Mouse (Mus musculus) gastrocnemius, postnatal 14 days (tissue): ENCODE data around the gene Oaz1. TPM values are rescaled to one million over a fixed set of nuclear protein-coding genes. Genes with fewer than 3 reads are reported as not detected.
"Not testable (repeated sequence)": the region's sequence is repeated elsewhere in the genome, so short reads cannot be mapped to it uniquely, and the experiment has no call there.

Source experiments
- DNase-seq: peaks from one replicate; pipeline ENCODE4 v3.0.0; 2021; ENCODE audit warnings: mixed read lengths
- intact Hi-C: fragments of 180-260 bp; cut with DNase I; formaldehyde crosslinking; loops from one replicate; pipeline ENCODE4 v1.15.1; 2025; ENCODE audit warnings: low total_unique reads
- total RNA-seq, 2 experiments: library from RNA; stranded (reverse); gene quantifications; 2 replicates each; pipeline ENCODE4 v1.2.3; 2021

The Oaz1 gene
- total RNA-seq, 2 experiments from 2014 or later = 787 to 812 TPM

DNA sequence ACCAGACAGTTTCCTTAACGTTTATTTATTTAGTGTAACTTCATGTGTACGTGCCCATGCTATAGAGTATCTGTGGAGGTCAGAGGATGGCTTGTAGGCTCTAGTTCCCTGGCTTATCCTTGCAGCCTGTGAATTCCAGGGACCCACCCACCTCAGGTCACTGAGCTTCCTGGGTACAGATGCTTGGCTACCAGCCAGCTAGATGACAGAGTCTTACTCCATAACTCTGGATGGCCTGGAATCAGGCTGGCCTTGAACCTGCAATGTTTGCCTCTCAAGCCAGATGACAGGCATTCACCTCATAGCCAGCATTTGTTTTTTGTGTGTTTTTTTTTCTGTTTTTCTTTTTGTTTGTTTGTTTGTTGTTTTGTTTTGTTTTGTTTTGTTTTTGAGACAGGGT lies 9.3 kb upstream of the Oaz1 start:
- intact Hi-C loops = no loop called here
- DNase-seq = no peak

DNA sequence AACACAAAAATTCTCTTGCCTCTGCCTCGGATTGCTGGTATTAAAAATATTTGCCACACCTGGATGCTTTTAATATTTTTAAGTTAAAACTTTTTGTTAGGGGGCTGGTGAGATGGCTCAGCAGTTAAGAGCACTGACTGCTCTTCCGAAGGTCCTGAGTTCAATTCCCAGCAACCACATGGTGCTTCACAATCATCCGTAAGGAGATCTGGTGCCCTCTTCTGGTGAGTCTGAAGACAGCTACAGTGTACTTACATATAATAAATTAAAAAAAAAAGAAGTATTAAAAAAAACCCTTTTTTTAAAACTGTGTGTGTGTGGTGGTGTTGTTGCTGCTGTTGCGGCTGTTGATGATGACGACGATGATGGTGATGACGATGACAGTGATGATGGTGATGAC lies 8.5 kb upstream of the Oaz1 start:
- intact Hi-C loops, DNase-seq: not testable (repeated sequence)

DNA sequence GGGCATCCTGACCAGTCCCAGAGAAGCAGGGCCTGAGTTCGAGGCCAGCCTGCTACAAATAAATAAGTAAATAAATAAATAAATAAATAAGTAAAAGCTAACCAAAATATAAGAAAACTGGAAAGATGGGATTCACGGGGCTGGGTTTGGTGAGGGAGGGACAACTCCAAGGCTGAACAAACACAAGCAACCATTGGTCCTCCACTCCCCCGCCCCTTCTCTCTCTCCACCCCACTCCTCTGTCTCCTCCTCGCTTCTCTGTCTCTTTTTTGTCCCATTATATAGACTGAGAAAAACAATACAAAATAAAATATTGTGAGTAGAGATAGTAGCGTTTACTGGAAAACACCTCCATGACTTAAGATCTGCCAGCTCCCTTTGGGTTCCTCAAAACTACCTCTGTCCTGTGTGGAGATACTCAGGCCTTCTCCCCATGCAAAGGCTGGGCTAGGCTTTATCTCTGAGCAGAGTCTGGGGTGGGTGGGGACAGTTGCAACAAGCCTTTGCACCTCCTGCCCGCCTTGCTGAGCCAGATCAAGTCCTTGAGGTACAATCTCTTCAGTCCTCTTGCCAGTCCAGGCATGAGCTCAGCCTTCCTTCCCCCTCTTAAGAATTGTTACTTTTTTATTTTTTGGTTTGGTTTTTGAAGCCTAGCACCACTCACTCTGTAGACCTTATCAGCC lies 7.7 kb upstream of the Oaz1 start:
- intact Hi-C loops = no loop called here
- no peak for DNase-seq

DNA sequence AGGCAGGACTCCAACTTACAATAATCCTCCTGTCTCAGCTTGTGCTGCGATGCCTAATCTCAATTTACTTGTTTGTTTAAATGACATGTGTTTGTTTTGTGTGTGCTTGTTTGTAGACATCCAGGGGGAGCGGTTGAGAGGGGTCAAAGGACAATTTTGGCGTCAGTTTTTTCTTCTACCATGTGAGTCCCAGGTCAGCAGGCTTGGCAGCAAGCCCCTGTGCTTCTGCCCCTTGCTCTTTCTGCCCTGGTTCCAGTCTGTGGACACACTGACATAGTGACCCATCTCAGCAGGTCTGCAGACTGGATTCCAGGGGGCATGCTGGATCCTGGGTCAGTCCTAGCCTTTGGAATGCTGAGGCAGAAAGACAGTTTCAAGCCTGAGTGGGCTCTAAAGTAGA lies 7.0 kb upstream of the Oaz1 start:
- intact Hi-C loops = no loop called here
- no peak for DNase-seq

DNA sequence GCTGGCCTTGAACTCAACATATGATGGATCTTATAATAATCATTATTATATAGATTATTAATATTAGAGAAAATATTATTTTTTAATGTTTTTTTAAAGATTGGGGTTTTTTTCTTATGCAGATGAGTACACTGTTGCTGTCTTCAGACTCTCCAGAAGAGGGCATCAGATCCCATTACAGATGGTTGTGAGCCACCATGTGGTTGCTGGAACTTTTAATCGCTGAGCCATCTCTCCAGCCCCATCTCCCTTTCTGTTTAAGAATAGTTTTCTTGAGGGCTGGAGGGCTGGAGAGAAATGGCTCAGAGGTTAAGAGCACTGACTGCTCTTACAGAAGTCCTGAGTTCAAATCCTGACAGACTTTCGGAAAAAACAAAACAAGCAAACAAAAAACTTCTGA lies 4.5 kb upstream of the Oaz1 start:
- DNase-seq = no peak
- intact Hi-C loops = loop anchor here (2.0 kb wide), 1 partner anchor 55 kb away; no protein-coding TSS in a partner anchor

DNA sequence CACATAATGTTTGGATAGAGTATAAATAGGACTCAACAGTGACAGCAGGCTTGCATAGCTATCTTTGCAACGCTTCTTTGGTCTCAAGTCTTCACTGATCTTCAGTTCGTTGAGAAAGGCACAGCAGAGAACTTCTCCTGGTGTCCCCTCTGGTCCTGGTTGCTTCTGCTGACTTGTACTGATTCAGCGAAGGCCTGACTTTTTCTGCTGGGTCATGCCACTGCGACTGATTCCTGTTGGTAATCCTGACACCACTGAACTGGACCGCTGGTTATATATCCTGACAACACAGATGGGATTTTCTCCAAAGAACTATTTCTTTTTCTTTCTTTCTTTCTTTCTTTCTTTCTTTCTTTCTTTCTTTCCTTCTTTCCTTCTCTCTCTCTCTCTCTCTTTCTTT lies 3.9 kb upstream of the Oaz1 start:
- intact Hi-C loops = loop anchor here (2.0 kb wide), 1 partner anchor 54 kb away; no protein-coding TSS in a partner anchor
- DNase-seq = no peak

DNA sequence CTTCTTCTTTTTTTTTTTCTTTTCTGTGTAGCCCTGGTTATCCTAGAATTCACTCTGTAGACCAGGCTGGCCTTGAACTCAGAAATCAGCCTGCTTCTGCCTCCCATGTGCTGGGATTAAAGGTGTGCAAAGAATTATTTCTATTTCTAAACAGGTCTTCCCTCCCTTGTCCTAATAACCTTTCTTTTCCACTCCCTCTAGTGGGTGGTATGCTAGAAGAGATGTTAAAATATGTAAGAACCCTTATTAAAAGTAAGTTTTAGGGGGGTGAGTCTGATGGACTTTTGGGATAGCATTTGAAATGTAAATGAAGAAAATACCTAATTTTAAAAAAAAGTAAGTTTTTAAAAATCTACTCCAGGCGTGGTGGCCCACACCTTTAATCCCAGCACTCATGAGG lies 3.1 kb upstream of the Oaz1 start:
- intact Hi-C loops = loop anchor here (2.0 kb wide), 1 partner anchor 53 kb away; no protein-coding TSS in a partner anchor

DNA sequence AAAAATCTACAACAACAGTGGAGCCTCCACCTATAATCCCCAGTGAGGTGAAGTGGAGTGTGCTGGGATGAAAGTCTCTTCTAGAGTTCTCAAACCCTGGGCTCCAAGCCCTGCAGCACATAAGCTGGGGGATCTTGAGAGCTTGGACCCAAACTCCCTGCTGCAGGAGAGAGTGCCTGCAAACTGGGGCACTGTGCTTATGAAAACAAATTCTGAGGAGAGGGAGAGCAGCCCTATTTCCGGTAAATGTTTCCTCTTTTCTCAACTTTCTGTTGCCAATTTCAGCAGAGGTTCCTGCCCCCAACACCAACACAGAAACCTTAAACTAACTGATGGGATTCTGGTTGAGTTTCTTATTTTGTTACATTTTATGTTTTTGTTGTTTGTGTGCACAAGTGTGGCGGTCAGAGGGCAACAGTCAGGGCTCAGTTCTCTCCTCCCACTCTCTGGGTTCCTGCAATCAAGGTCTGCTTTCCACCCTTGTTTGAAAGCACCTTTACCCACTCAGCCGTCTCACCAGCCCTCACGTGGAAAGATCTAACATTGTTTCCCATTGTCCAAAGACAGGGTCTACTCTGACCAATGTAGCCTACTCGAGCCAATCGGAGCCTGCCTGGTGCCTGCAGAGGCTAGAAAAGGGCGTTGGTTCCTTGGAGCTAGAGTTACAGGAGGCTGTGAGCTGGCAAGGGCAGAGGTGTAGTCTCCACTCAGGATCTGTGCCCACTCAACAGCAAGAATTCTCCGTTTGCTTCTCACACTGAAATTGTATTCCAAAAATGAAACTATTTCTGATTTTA lies 2.4 kb upstream of the Oaz1 start:
- no peak for DNase-seq
- intact Hi-C loops = loop anchor here (2.0 kb wide), 1 partner anchor 53 kb away; no protein-coding TSS in a partner anchor

More for the DNA sequence above, 3.1 kb upstream of the Oaz1 start:
- DNase-seq = no peak

DNA sequence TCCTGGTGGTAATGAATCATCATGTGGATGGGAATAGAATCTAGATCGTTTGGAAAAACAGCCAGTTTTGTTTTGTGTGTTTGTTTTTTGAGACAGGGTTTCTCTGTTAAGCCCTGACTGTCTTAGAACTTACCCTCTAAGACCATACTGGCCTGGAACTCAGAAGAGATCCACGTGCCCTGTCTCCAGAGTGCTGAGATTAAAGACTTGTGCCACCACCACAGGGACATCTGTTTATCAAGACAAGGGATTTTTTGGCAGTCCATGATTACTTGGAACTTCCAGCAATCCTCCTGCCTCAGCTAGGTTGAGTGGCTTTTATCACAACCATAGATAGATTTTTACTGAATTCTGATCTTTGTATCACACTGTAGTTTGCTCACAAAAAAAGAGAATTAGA lies 1.6 kb upstream of the Oaz1 start:
- intact Hi-C loops = loop anchor here (5.0 kb wide), 1 partner anchor 37 kb away; no protein-coding TSS in a partner anchor

DNA sequence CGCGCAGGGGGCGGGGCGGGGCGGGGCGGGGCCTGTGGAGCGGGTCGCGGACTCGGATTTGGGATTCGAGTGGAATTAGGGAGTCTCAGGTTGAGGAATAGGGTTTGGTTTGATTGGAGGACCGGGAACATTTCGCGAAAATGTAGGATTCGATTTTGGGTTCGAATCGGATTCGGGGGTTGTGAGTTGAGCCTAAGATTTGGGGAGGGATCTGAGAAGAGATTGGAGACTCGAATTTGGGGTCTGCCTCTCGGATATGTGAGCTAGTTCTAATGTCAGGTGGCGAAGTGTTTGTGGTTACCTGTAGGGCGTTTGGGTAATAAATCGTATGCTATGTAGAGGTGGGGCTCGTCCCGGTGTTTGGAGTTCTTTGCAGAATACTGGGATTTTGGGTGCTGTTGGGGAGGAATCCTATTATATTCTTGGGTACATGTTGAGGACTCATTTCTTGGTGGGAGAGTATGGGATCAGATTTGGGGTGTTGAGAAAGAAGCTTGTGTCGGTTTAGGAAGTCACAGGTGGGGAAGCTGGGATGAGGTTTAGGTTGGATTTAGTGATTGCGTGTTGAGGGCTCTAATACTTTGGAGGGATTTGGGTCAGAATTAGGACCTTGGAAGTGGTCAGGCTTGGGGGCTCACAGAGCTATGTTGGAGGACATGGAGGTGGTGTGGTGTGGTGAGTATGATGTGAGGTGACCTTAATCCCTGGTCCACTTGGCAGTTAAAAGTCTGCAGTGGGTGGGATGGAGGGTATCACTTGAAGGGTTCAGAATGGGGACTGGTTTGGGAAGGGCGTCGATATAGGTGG lies 810 bp downstream of the Oaz1 start:
- intact Hi-C loops = loop anchor here (5.0 kb wide), 1 partner anchor 35 kb away; no protein-coding TSS in a partner anchor
- DNase-seq = no peak

More for the DNA sequence above, 1.6 kb upstream of the Oaz1 start:
- DNase-seq = no peak

DNA sequence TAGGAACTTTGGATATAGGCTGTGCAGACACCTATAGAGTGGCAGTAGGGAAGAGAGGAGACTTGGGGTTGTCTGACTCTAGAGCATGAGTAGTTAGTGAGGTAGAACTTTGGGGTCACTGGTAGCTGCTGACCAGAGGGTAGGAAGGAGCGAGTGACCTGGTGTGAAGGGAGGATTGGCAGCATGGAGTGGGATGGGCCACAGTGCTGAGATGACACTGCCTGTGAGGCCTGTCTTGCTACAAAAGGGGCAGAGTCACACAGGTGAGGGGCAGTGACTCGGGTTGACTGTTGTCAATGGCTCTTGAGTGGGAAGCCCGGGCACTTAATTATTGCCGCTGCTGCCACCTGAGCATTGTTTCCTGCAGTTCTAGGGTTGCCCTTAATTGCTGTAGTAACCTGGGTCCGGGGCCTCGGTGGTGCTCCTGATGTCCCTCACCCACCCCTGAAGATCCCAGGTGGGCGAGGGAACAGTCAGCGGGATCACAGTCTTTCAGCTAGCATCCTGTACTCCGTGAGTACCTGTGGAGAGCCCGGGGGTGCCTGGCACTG lies 1.5 kb downstream of the Oaz1 start:
- DNase-seq = no peak
- intact Hi-C loops = loop anchor here (5.0 kb wide), 1 partner anchor 34 kb away; no protein-coding TSS in a partner anchor

DNA sequence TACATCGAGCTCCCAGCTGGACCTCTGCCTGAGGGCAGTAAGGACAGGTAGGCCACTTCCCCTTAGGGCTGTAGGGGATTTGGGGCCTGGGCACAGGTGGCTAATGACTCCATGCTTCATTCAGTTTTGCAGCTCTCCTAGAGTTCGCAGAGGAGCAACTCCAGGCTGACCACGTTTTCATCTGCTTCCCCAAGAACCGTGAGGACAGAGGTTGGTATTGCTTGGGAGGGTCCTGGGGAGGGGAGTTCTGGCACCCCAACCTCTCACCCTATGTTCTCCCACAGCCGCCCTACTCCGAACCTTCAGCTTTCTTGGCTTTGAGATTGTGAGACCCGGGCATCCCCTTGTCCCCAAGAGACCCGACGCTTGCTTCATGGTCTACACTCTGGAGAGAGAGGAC lies 2.1 kb downstream of the Oaz1 start:
- intact Hi-C loops = loop anchor here (5.0 kb wide), 1 partner anchor 34 kb away; no protein-coding TSS in a partner anchor
- not testable (repeated sequence) for DNase-seq

DNA sequence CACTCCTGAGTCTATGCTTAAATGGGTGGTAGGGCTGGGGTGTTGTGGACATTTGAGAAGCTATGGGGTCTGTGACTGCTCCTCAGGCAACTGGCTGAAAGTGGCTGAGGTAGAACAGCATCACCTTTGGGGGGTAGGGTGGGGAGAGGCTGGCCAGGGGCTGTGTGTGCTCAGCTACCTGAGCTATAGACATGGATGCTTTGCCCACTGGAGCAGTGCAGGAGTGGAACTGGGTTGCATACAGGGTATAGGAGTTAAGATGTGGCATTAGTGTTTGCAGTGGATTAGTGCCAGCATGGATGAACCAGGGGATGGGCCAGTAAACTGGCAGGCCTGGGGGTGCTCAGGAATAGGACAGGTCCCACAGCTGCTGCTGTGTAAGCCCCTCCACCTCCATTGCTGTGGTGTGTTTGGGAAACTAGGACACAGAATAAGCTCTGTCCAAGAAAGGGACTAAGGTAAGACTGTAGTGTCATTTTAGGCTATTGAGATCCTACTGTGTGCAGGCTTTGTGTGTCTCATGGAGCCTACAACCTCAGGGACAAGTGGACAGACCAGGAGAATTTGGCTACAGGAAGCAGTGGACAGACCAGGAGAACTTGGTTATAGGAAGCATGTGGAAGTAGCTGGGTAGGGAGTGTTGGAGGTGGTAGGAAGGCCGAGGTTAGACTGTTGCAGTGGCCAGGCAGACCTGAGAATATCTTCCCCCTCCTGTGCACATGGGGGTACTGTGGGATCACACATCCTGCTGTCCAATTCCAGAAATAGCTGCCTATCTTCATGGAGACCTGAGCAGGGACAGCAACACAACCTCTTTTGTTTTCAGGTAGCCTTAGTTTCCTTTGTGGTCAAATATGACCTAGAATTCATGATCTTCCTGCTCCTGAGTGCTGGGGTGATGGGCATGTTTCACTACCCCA lies 3.2 kb downstream of the Oaz1 start:
- intact Hi-C loops = loop anchor here (5.0 kb wide), 1 partner anchor 33 kb away; no protein-coding TSS in a partner anchor

DNA sequence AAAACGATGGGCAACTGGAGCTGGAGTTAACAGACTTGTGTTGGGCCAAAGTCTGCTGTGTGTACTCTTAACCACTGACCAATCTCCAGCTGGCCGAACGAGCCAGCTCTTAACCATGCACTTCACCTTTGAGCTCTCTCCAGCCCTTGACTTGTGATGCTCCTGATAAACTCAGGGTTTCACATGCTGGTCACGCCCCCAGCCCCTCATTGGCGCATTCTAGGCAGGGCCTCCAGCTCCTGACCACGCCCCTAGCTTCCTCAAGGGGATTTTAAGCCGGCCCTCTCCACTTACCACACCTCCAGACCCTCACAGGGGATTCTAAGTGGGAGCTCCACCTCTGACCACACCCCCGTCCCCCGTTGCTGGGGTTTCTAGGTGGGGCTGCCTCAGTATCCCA lies 4.7 kb downstream of the Oaz1 start:
- DNase-seq = peak; percentile 70
- intact Hi-C loops = no loop called here

More for the DNA sequence above, 3.2 kb downstream of the Oaz1 start:
- no peak for DNase-seq

DNA sequence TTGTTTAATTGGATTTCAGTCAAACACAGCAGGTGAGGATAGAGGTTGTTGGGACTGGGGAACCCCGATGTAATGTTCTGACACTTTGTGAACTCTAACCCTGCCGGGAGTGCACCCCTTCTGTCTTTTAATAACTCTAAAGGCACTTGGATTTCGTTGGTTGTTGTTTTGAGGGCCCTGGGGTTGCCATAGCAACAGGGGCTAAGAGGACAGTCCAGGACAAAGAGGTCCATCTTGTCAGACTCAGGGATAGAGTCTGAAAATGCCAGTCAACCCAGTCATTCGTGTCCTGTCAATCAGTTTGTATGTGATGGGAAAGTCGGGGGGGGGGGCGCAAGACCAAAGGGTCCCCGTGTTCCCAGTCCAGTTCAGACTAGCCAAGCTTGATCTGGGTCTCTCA lies 6.4 kb downstream of the Oaz1 start:
- DNase-seq = no peak
- intact Hi-C loops = no loop called here

DNA sequence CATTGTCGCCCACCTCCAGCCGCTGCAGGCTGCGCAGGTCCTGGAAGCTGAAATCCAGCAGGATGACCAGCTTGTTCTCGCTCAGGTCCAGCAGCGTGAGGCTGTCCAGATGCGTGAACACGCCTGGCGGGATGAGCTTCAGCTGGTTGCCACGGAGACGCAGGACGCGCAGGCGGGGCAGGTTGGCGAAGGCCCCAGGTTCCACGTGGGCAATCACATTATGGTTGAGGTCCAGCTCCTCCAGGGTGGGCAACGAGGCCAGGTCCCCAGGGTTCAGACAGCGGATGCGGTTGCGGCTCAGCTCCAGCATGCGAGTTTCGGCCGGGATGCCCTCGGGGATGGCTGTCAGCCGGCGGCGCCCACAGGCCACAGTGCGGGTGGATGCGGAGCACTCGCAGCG lies 9.2 kb downstream of the Oaz1 start:
- DNase-seq = no peak
- intact Hi-C loops = no loop called here

DNA sequence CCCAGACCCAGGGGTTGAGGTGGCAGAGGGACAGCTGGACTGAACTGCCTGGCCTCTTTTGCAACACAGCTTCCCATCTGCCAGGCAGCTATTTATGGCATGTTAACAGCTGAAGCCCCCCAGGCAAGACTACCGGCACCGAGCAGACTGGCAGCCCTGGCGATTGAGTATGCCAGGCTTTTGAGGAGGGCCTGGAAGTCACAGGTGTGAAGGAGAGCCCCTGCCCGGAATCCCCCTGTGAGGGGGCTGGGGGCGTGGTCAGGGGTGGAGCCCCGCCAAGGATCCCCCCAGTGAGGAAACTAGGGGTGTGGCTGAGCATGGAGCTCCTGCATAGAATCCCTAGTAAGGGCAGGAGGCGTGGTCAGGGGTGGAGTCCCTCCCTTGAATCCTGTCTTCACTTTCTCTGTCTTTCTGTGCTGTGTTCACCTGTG lies 10.5 kb downstream of the Oaz1 start:
- peak; percentile 57 for DNase-seq

DNA sequence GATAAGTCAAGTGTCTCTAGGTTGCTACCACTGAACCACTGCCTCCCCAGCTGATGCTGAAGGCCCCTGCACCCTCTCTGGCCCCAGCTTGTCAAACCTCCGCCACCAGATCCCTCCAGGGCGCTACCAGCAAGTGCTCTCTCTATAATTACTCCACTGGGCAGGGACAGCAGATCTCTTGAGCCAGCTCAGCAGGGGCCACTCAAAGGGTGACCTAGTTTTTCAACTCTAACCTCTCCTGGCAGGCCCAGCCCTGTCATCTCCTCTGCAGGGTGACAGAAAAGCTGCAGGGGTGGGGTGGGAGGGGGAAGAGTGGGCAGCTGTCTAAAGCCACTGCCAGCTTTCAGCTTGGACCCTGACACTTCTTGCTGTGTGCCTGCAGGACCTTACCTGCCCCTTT lies 11.4 kb downstream of the Oaz1 start:
- peak; percentile 62 for DNase-seq
- intact Hi-C loops = no loop called here

More for the DNA sequence above, 10.5 kb downstream of the Oaz1 start:
- intact Hi-C loops = no loop called here
